Comparison of ENCODE assay signal across 19 mouse cellular contexts in genomic region chr14:74240212-74240611, GRCm38 (mm10).
DNase-seq lines count a peak whose midpoint lies in the region; ATAC-seq and TF ChIP-seq lines count a peak whose summit lies in the region.
"Had no signal": no experiment of that assay in that cellular context is flagged by ENCODE, and none has a peak within 500 bp of the region (broad histone marks: within the 10 kb centered on the region; RNA-seq: fewer than 3 reads in every experiment).

No protein-coding gene starts in this region.

- H3K27ac ChIP-seq in left cerebral cortex, adult 2 months: no peak overlapping the region
- H3K27ac ChIP-seq: embryonic facial prominence, embryonic 10.5 days; embryonic facial prominence, embryonic 12.5 days; forebrain, embryonic 13.5 days; forebrain, embryonic 15.5 days had no signal

- no peak for TF ChIP-seq CTCF in left cerebral cortex, adult 2 months (IDR thresholded peaks at IDR 0.05)

- no peak overlapping the region for H3K4me3 ChIP-seq in left cerebral cortex, adult 2 months
- H3K4me3 ChIP-seq: embryonic facial prominence, embryonic 10.5 days; embryonic facial prominence, embryonic 12.5 days; forebrain, embryonic 13.5 days; forebrain, embryonic 15.5 days had no signal

- peak; percentile 65 for ATAC-seq in granulocyte monocyte progenitor cell, adult 5-6 weeks (replicated peaks; ENCODE audit: poor library complexity, severe bottlenecking)
- peak; percentile 30; the same call in 1 of the 2 replicates for ATAC-seq in megakaryocyte, adult 5-6 weeks (ENCODE audit: poor library complexity, severe bottlenecking)
- ATAC-seq: forebrain, embryonic 13.5 days; forebrain, embryonic 15.5 days; forebrain, postnatal 0 days had no signal

- intact Hi-C loops in left cerebral cortex, adult 2 months (cut with DNase I): no loop called here

- DNase-seq in ovary, adult 18-20 months (ENCODE audit: low spot score): no peak
- DNase-seq in urinary bladder, adult 18-20 months (ENCODE audit: low spot score in 2 of 2): no peak
- DNase-seq in left cerebral cortex, adult 2 months (ENCODE audit: extremely low spot score in 1 of 2, low spot score in 2 of 2): no peak
- DNase-seq: adrenal gland, adult 2 months; adrenal gland, postnatal 10 days; adrenal gland, postnatal 25 days; cerebellum, adult 11 months; cerebellum, adult 18-20 months; cerebellum, adult 8-10 months; cerebellum, adult 9-11 months; cerebellum, postnatal 14 days; cerebellum, postnatal 36 days; forebrain, postnatal 0 days had no signal
